Mouse (Mus musculus): ENCODE measurements at regions not wholly inside any gene's neighbourhood (a gene's known extent, or its start where the extent isn't known, plus 50 kb on each side); places are given as distances from the start of the nearest gene placed in this dataset.
A peak's percentile ranks its signal among the peaks of the same experiment; 100 is the strongest.

GRCm38 (mm10) chr5:51072674-51073468, 494.7 kb downstream of the Ppargc1a start:
- H3K4me1 ChIP-seq (ENCODE audit: control insufficient read depth, insufficient read depth, low read length): peaks cover 11% of the 10 kb centered on the region; the same call in 1 of the 2 replicates
- no peaks in the 10 kb centered on the region for H3K36me3 ChIP-seq (ENCODE audit: control insufficient read depth, insufficient read depth, low read length)
- WGBS: 27% methylated on average over 8 of the region's 8 CpGs
- H3K9ac ChIP-seq (ENCODE audit: low read depth, low read length): no peak overlapping the region
- no peak overlapping the region for H3K4me2 ChIP-seq (replicated peaks; ENCODE audit: low read depth, low read length)
- H3K9me3 ChIP-seq (ENCODE audit: control insufficient read depth, low read length): no peaks in the 10 kb centered on the region
- no peak overlapping the region for H3K27ac ChIP-seq (ENCODE audit: low read depth, low read length)
- no peak overlapping the region for H3K4me3 ChIP-seq (ENCODE audit: low read length)
- no peaks in the 10 kb centered on the region for H3K27me3 ChIP-seq (ENCODE audit: control insufficient read depth, insufficient read depth, low read length)
- peak; percentile 94 for ATAC-seq (ENCODE audit: low FRiP score, low TSS enrichment)

DNA sequence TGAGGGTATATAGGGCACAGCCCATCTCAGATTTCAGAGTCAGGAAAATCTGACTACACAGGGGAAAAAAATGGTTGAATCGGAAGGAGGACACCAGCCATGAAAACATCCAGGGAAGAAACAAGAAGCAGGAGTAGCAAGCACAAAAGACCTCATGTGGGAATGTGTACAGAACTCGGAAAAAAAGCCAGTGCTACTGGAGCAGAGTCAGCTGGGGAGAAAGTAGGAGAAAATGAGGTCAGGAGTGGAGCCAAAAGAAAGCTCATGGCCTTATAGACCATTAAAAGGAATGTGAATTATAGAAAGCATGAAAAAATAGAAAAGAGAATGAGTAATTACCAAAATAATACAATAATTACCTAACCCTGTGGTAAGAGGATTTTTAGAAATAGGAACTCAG, 495.4 kb downstream of the Ppargc1a start:
- no peak overlapping the region for H3K9ac ChIP-seq (ENCODE audit: low read depth, low read length)
- peaks cover 11% of the 10 kb centered on the region; the same call in 1 of the 2 replicates for H3K4me1 ChIP-seq (ENCODE audit: control insufficient read depth, insufficient read depth, low read length)
- H3K4me2 ChIP-seq (replicated peaks; ENCODE audit: low read depth, low read length): no peak overlapping the region
- H3K27me3 ChIP-seq (ENCODE audit: control insufficient read depth, insufficient read depth, low read length): no peaks in the 10 kb centered on the region
- H3K4me3 ChIP-seq (ENCODE audit: low read length): no peak overlapping the region
- H3K27ac ChIP-seq (ENCODE audit: low read depth, low read length): no peak overlapping the region
- WGBS: 32% methylated on average over 2 of the region's 2 CpGs
- no peaks in the 10 kb centered on the region for H3K9me3 ChIP-seq (ENCODE audit: control insufficient read depth, low read length)
- H3K36me3 ChIP-seq (ENCODE audit: control insufficient read depth, insufficient read depth, low read length): no peaks in the 10 kb centered on the region
- ATAC-seq (ENCODE audit: low FRiP score, low TSS enrichment): no peak

DNA sequence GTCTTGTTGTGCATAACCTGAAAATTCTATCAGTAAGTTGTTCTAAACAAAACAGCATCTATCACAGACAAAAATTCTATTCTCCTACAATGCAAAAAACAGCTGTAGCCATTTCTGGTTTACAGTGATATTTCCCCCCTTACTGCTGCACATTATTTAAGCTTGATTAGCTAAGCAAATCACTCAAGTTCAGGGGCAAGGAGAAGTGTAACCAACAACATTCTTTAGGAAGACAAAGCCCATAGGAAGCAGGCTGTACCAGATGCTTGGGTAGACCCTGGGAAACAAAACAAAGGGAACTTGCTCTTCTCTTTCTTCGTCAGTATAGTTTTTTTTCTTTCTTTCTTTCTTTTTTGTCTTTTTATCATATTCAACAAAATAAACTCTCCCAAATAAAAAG, 497.9 kb downstream of the Ppargc1a start:
- H3K27ac ChIP-seq (ENCODE audit: low read depth, low read length): no peak overlapping the region
- ATAC-seq (ENCODE audit: low FRiP score, low TSS enrichment): no peak

DNA sequence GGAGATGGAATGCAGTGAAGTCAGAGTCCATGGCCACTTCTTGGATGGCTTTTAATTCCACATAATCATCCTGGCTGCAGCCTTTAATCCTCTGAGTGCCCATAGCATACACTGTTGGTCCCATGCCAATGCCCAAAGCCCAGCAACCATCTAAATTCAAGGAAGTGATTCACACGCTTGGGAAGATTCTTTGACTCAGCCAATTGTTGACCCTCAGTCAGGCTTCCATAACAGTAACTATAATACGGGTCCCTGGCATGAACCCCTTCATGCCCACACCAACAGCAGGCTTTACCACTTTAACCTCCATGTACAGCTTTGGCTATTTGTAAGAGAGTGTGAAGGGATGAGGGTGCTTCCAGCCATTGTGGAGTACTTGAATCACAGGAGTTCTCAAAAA, 521.7 kb downstream of the Ppargc1a start:
- Histone ChIP-seq H3K9ac (ENCODE audit: low read depth, low read length) (no peak overlapping the region), H3K4me2 (replicated peaks; ENCODE audit: low read depth, low read length) (no peak overlapping the region), H3K36me3 (ENCODE audit: control insufficient read depth, insufficient read depth, low read length) (no peaks in the 10 kb centered on the region), H3K4me1 (ENCODE audit: control insufficient read depth, insufficient read depth, low read length) (no peaks in the 10 kb centered on the region), H3K9me3 (ENCODE audit: control insufficient read depth, low read length) (no peaks in the 10 kb centered on the region), H3K27ac (ENCODE audit: low read depth, low read length) (no peak overlapping the region), H3K27me3 (ENCODE audit: control insufficient read depth, insufficient read depth, low read length) (no peaks in the 10 kb centered on the region), H3K4me3 (ENCODE audit: low read length) (no peak overlapping the region)
- ATAC-seq (ENCODE audit: low FRiP score, low TSS enrichment): no peak
- WGBS: 82% methylated on average over 2 of the region's 2 CpGs

More for the DNA sequence above, 497.9 kb downstream of the Ppargc1a start:
- Histone ChIP-seq H3K36me3 (ENCODE audit: control insufficient read depth, insufficient read depth, low read length) (no peaks in the 10 kb centered on the region), H3K27me3 (ENCODE audit: control insufficient read depth, insufficient read depth, low read length) (no peaks in the 10 kb centered on the region), H3K9ac (ENCODE audit: low read depth, low read length) (no peak overlapping the region), H3K4me3 (ENCODE audit: low read length) (no peak overlapping the region), H3K4me2 (replicated peaks; ENCODE audit: low read depth, low read length) (no peak overlapping the region), H3K4me1 (ENCODE audit: control insufficient read depth, insufficient read depth, low read length) (peaks cover 11% of the 10 kb centered on the region; the same call in 1 of the 2 replicates), H3K9me3 (ENCODE audit: control insufficient read depth, low read length) (no peaks in the 10 kb centered on the region)
- WGBS: 32% methylated on average over 1 of the region's 1 CpGs

DNA sequence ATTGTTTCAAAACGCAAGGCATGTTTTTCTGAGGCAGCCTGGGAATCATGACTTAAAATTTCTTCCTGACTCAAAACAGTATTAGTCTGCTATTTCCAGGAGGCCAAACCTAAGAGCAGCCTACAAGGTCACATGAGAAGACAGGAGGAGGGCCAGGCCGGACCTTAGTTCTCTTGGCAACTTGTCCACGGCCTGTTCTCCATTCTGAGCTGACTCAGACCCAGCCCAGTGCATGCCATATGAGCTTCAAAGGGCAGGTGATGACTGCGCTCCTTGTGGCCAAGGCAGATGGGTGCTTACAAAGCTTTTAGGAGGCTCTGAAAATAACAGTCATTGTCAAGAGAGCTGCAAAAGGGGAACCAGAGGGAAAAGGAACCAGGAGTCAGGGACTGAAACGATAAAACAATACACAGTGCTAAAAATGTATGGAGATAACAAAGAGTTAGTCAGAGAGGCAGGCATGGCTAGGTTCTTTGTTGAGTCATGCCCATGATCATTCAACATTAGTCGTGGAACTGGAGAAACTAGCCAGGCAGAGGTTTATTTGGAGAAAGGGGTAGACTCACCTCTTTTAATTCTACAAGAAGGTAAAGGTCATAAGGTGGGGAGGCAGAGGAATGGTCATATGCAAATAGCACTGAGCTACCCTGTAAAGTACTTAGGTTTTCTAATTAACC, 525.8 kb downstream of the Ppargc1a start:
- H3K36me3 ChIP-seq (ENCODE audit: control insufficient read depth, insufficient read depth, low read length): no peaks in the 10 kb centered on the region
- H3K27me3 ChIP-seq (ENCODE audit: control insufficient read depth, insufficient read depth, low read length): no peaks in the 10 kb centered on the region
- WGBS: 88% methylated on average over 6 of the region's 6 CpGs
- H3K4me1 ChIP-seq (ENCODE audit: control insufficient read depth, insufficient read depth, low read length): no peaks in the 10 kb centered on the region
- H3K4me2 ChIP-seq (replicated peaks; ENCODE audit: low read depth, low read length): no peak overlapping the region
- H3K27ac ChIP-seq (ENCODE audit: low read depth, low read length): no peak overlapping the region
- H3K9me3 ChIP-seq (ENCODE audit: control insufficient read depth, low read length): no peaks in the 10 kb centered on the region
- ATAC-seq (ENCODE audit: low FRiP score, low TSS enrichment): no peak
- no peak overlapping the region for H3K4me3 ChIP-seq (ENCODE audit: low read length)
- no peak overlapping the region for H3K9ac ChIP-seq (ENCODE audit: low read depth, low read length)

DNA sequence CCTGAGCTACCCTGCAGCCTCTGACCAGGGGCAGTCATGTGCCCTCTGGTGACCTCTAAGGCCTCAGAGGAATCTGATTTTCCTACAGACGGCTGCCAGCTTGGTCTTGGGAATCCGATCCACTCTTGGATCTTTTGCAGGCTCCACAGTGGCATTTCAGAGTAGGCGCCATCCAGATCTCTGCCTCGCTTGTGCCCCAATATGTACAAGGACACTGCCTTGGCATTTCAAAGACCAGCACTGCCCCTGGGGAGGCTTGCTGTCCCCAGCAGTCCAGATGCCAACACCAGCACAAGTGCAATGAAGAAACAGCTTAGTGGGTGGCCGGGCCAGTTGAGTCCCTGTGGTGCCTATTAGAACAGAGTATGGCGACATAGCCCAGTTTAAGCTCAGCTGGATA, 526.6 kb downstream of the Ppargc1a start:
- Histone ChIP-seq H3K4me3 (ENCODE audit: low read length) (no peak overlapping the region), H3K4me2 (replicated peaks; ENCODE audit: low read depth, low read length) (no peak overlapping the region), H3K9ac (ENCODE audit: low read depth, low read length) (no peak overlapping the region), H3K4me1 (ENCODE audit: control insufficient read depth, insufficient read depth, low read length) (no peaks in the 10 kb centered on the region), H3K27me3 (ENCODE audit: control insufficient read depth, insufficient read depth, low read length) (no peaks in the 10 kb centered on the region), H3K27ac (ENCODE audit: low read depth, low read length) (no peak overlapping the region), H3K9me3 (ENCODE audit: control insufficient read depth, low read length) (no peaks in the 10 kb centered on the region), H3K36me3 (ENCODE audit: control insufficient read depth, insufficient read depth, low read length) (no peaks in the 10 kb centered on the region)
- no peak for ATAC-seq (ENCODE audit: low FRiP score, low TSS enrichment)
- 78% methylated on average over 6 of the region's 6 CpGs for WGBS

GRCm38 (mm10) chr5:51040463-51040862, 527.1 kb downstream of the Ppargc1a start:
- no peak overlapping the region for H3K9ac ChIP-seq (ENCODE audit: low read depth, low read length)
- 70% methylated on average over 6 of the region's 6 CpGs for WGBS
- no peak overlapping the region for H3K4me3 ChIP-seq (ENCODE audit: low read length)
- peak; percentile 52; the same call in 1 of the 2 replicates for ATAC-seq (ENCODE audit: low FRiP score, low TSS enrichment)
- no peak overlapping the region for H3K27ac ChIP-seq (ENCODE audit: low read depth, low read length)
- no peaks in the 10 kb centered on the region for H3K27me3 ChIP-seq (ENCODE audit: control insufficient read depth, insufficient read depth, low read length)
- H3K4me1 ChIP-seq (ENCODE audit: control insufficient read depth, insufficient read depth, low read length): no peaks in the 10 kb centered on the region
- no peaks in the 10 kb centered on the region for H3K9me3 ChIP-seq (ENCODE audit: control insufficient read depth, low read length)
- H3K36me3 ChIP-seq (ENCODE audit: control insufficient read depth, insufficient read depth, low read length): no peaks in the 10 kb centered on the region
- H3K4me2 ChIP-seq (replicated peaks; ENCODE audit: low read depth, low read length): no peak overlapping the region

DNA sequence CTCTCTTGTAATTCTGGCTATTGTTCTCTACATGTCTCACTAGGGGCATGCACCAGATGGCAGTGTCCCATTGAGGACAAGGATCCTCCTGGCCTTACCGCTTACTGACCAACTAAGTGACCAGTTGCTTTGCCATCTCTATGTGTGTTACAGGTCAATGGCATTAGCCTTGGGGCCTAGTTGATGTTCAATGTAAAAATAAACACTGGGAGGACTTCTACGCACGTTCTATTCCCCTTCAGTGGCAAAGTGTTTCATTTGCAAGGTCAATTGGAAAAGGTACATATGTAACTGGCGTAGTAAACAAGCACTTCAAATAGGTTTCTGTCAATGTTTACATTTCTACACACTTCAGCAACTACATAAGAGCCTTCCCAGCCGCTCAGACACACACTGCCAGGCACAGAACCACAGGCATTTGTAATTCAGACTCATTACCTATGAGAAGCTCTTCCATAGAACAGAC, 527.8 kb downstream of the Ppargc1a start:
- Histone ChIP-seq H3K27ac (ENCODE audit: low read depth, low read length) (no peak overlapping the region), H3K4me2 (replicated peaks; ENCODE audit: low read depth, low read length) (no peak overlapping the region), H3K4me3 (ENCODE audit: low read length) (no peak overlapping the region), H3K4me1 (ENCODE audit: control insufficient read depth, insufficient read depth, low read length) (no peaks in the 10 kb centered on the region), H3K9me3 (ENCODE audit: control insufficient read depth, low read length) (no peaks in the 10 kb centered on the region), H3K27me3 (ENCODE audit: control insufficient read depth, insufficient read depth, low read length) (no peaks in the 10 kb centered on the region), H3K36me3 (ENCODE audit: control insufficient read depth, insufficient read depth, low read length) (no peaks in the 10 kb centered on the region), H3K9ac (ENCODE audit: low read depth, low read length) (no peak overlapping the region)
- 61% methylated on average over 5 of the region's 5 CpGs for WGBS
- peak; percentile 81; the same call in 1 of the 2 replicates for ATAC-seq (ENCODE audit: low FRiP score, low TSS enrichment)

DNA sequence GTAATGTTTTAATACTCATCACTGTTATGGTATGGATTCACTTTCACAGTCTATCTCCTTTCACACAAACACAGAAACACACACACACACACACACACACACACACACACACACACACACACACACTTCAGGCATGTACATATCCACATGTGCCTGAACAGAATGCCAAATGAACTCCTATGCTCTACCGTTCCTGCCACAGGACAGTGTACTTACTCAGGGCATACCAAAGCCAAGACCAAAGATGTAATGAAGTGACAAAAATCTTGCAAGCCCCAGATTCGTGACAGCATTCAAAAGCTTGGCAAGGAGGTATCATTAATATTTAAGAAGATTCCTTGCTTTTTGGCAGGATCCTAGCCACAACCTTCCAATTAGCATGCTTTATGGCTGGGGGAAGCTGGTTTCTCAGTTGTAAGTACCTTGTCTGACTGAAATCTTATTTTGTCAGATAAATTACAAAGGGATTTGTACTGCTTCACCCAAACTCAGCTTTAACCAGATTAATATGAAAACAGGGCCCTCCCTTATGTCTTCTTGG, 531.0 kb downstream of the Ppargc1a start:
- H3K27me3 ChIP-seq (ENCODE audit: control insufficient read depth, insufficient read depth, low read length): no peaks in the 10 kb centered on the region
- ATAC-seq (ENCODE audit: low FRiP score, low TSS enrichment): no peak
- H3K4me1 ChIP-seq (ENCODE audit: control insufficient read depth, insufficient read depth, low read length): no peaks in the 10 kb centered on the region
- H3K4me2 ChIP-seq (replicated peaks; ENCODE audit: low read depth, low read length): no peak overlapping the region
- H3K9ac ChIP-seq (ENCODE audit: low read depth, low read length): no peak overlapping the region
- no peak overlapping the region for H3K27ac ChIP-seq (ENCODE audit: low read depth, low read length)
- H3K36me3 ChIP-seq (ENCODE audit: control insufficient read depth, insufficient read depth, low read length): no peaks in the 10 kb centered on the region
- no peak overlapping the region for H3K4me3 ChIP-seq (ENCODE audit: low read length)
- 78% methylated on average over 2 of the region's 2 CpGs for WGBS
- H3K9me3 ChIP-seq (ENCODE audit: control insufficient read depth, low read length): no peaks in the 10 kb centered on the region

Data from kidney, embryonic 14.5 days (tissue).